Mouse (Mus musculus): ENCODE results near the gene Plekha7. TPM values are rescaled to one million over a fixed set of nuclear protein-coding genes. Genes with fewer than 3 reads are reported as not detected.

Plekha7 gene
- polyA plus RNA-seq, 1 experiment: 3.8 TPM

DNA sequence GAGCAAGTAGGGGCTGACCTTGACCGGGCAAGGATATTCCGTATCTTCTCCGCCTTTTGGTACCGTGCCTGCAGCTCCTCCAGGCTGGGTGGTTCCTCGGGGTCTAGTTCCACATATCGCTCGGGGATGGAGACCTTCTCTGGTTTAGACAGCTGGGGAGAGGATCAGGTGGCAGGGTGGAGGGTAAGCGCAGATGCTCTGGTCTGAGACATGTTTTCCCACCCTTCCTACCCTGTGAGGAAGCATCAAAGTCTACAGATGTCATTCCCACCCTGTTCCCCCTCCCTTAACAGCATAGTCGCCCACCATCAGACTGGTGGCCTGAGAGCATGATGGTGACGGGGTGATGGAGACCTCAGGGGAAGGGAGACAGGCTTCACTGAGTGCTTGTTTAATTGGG, 178.8 kb downstream of the Plekha7 start:
- 90% methylated on average over 10 of the region's 10 CpGs for WGBS

DNA sequence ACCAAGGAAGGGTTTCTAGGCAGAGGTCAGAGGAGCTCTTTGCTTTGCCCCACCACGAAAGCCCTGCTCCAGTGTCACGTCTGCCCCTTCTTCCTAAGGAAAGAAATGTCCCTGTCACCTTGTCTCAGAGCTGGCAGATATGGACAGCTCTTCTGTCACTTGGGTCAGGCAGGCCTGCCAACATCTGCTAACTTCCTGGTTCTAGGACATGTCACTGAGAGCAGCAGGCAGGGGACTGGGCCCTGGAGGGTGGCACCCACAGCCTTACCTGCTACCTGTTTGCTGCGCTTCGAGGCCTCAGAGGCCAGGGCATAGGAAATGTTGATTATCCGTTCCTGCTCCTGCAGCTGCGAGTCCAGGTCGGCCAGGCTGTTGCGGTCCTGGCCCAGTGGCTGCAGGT, 179.9 kb downstream of the Plekha7 start:
- Histone ChIP-seq H3K27ac (ENCODE audit: insufficient read depth, low read length) (no peak overlapping the region), H3K36me3 (ENCODE audit: control insufficient read depth, insufficient read depth, low read length) (no peaks in the 10 kb centered on the region), H3K4me3 (ENCODE audit: extremely low read depth, insufficient read depth, insufficient read length) (no peak overlapping the region), H3K4me1 (ENCODE audit: control insufficient read depth, insufficient read depth, insufficient read length) (no peaks in the 10 kb centered on the region), H3K27me3 (ENCODE audit: control insufficient read depth, insufficient read depth, low read length) (no peaks in the 10 kb centered on the region)
- no peak for DNase-seq (ENCODE audit: low read depth in 1 of 2, low spot score in 2 of 2)
- 89% methylated on average over 8 of the region's 8 CpGs for WGBS
- TF ChIP-seq POLR2A (IDR thresholded peaks at IDR 0.05; ENCODE audit: low read depth, low read length) (no peak), CTCF (IDR thresholded peaks at IDR 0.05; ENCODE audit: extremely low read depth, insufficient read depth, insufficient read length, insufficient replicate concordance) (no peak)

More for the DNA sequence above, 178.8 kb downstream of the Plekha7 start:
- Histone ChIP-seq H3K27ac (ENCODE audit: insufficient read depth, low read length) (no peak overlapping the region), H3K27me3 (ENCODE audit: control insufficient read depth, insufficient read depth, low read length) (no peaks in the 10 kb centered on the region), H3K36me3 (ENCODE audit: control insufficient read depth, insufficient read depth, low read length) (no peaks in the 10 kb centered on the region), H3K4me1 (ENCODE audit: control insufficient read depth, insufficient read depth, insufficient read length) (no peaks in the 10 kb centered on the region), H3K4me3 (ENCODE audit: extremely low read depth, insufficient read depth, insufficient read length) (no peak overlapping the region)
- DNase-seq (ENCODE audit: low read depth in 1 of 2, low spot score in 2 of 2): no peak
- TF ChIP-seq CTCF (IDR thresholded peaks at IDR 0.05; ENCODE audit: extremely low read depth, insufficient read depth, insufficient read length, insufficient replicate concordance): no peak
- no peak for TF ChIP-seq POLR2A (IDR thresholded peaks at IDR 0.05; ENCODE audit: low read depth, low read length)

DNA sequence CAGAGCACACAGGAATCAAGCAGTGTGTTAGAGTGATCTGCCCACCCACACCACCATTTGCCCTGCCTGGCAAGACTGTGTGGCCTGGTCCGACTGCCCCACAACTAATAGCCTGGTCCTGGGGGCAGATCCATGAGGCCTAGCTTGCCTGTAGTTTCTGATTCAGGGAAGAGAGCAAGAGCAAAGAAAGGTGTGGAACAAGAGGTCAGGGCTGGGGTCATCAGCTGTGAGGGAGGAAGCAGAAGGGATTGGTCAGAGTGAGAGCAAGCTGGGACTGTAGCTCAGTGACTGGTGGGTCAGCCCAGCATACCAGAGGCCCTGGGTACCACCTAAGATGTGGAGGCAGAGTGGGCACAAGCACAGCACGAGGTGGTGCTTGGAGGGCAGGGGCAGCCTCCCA, 181.1 kb downstream of the Plekha7 start:
- Histone ChIP-seq H3K27ac (ENCODE audit: insufficient read depth, low read length) (no peak overlapping the region), H3K4me3 (ENCODE audit: extremely low read depth, insufficient read depth, insufficient read length) (no peak overlapping the region), H3K27me3 (ENCODE audit: control insufficient read depth, insufficient read depth, low read length) (no peaks in the 10 kb centered on the region), H3K36me3 (ENCODE audit: control insufficient read depth, insufficient read depth, low read length) (no peaks in the 10 kb centered on the region), H3K4me1 (ENCODE audit: control insufficient read depth, insufficient read depth, insufficient read length) (no peaks in the 10 kb centered on the region)
- WGBS: 73% methylated on average over 2 of the region's 2 CpGs
- DNase-seq (ENCODE audit: low read depth in 1 of 2, low spot score in 2 of 2): no peak
- TF ChIP-seq POLR2A (IDR thresholded peaks at IDR 0.05; ENCODE audit: low read depth, low read length): no peak
- TF ChIP-seq CTCF (IDR thresholded peaks at IDR 0.05; ENCODE audit: extremely low read depth, insufficient read depth, insufficient read length, insufficient replicate concordance): no peak

DNA sequence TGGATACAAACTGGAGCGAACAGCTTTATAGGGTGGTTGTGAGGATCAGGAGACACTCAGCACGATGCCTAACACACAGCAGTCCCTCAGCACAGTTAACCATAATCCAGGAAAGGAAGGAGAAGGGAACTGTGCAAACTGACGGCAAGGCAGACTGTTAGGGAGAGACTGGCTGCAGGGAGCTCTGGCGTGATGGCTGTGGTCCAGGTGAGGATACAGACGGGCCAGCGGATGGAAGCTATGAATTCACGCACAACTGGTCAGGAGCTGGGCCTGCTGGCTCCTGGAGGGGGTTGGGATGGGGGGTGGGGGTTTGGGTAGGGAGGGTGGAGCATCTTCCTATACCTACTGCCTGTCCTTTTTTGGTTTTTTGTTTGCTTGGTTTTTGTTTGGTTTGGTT, 182.5 kb downstream of the Plekha7 start:
- H3K4me1 ChIP-seq (ENCODE audit: control insufficient read depth, insufficient read depth, insufficient read length): no peaks in the 10 kb centered on the region
- no peak overlapping the region for H3K4me3 ChIP-seq (ENCODE audit: extremely low read depth, insufficient read depth, insufficient read length)
- no peaks in the 10 kb centered on the region for H3K27me3 ChIP-seq (ENCODE audit: control insufficient read depth, insufficient read depth, low read length)
- DNase-seq (ENCODE audit: low read depth in 1 of 2, low spot score in 2 of 2): no peak
- WGBS: 91% methylated on average over 7 of the region's 7 CpGs
- TF ChIP-seq POLR2A (IDR thresholded peaks at IDR 0.05; ENCODE audit: low read depth, low read length) (no peak), CTCF (IDR thresholded peaks at IDR 0.05; ENCODE audit: extremely low read depth, insufficient read depth, insufficient read length, insufficient replicate concordance) (no peak)
- H3K36me3 ChIP-seq (ENCODE audit: control insufficient read depth, insufficient read depth, low read length): no peaks in the 10 kb centered on the region
- H3K27ac ChIP-seq (ENCODE audit: insufficient read depth, low read length): no peak overlapping the region

DNA sequence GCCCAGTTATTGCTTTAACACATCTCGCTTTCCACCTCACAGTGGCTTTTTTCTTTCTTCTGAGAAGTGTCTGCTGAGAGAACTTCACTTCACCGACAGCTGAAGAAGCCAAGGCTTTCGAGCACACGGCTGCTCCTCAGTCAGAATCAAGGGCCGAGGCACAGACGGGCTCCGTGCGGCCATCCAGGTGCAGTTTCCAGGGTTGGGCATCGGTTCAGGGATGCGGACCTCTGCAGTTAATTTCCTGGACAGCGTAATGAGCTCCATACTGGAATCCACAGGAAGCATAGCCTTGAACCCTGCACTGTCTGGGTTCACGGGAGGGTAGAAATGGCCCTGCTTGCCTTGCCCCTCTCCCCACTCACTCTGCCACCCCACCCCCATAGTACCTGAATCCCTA, 184.1 kb downstream of the Plekha7 start:
- Histone ChIP-seq H3K27me3 (ENCODE audit: control insufficient read depth, insufficient read depth, low read length) (no peaks in the 10 kb centered on the region), H3K27ac (ENCODE audit: insufficient read depth, low read length) (no peak overlapping the region), H3K4me3 (ENCODE audit: extremely low read depth, insufficient read depth, insufficient read length) (no peak overlapping the region), H3K4me1 (ENCODE audit: control insufficient read depth, insufficient read depth, insufficient read length) (no peaks in the 10 kb centered on the region), H3K36me3 (ENCODE audit: control insufficient read depth, insufficient read depth, low read length) (no peaks in the 10 kb centered on the region)
- DNase-seq (ENCODE audit: low read depth in 1 of 2, low spot score in 2 of 2): no peak
- WGBS: 90% methylated on average over 12 of the region's 12 CpGs
- TF ChIP-seq CTCF (IDR thresholded peaks at IDR 0.05; ENCODE audit: extremely low read depth, insufficient read depth, insufficient read length, insufficient replicate concordance) (no peak), POLR2A (IDR thresholded peaks at IDR 0.05; ENCODE audit: low read depth, low read length) (no peak)

DNA sequence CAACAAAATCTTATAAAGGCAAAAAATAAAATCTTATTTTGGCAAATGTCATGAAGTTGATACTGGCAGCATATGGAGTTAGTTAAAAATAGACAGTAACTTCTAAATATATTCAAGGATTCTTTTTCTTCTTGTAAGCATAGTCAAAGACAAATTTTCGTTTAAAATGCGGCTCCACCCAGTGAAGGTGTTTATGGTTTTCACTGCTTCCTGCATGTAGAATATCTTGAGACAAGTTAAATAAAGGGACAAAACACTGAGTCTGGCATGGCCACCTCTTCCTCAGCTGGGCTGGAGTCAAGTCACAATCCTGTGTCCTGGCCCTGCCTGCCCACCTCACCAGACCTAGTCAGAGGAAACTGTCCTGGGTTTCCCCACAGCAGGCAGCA, 184.6 kb downstream of the Plekha7 start:
- H3K4me3 ChIP-seq (ENCODE audit: extremely low read depth, insufficient read depth, insufficient read length): no peak overlapping the region
- H3K27ac ChIP-seq (ENCODE audit: insufficient read depth, low read length): no peak overlapping the region
- no peaks in the 10 kb centered on the region for H3K36me3 ChIP-seq (ENCODE audit: control insufficient read depth, insufficient read depth, low read length)
- DNase-seq (ENCODE audit: low read depth in 1 of 2, low spot score in 2 of 2): no peak
- TF ChIP-seq POLR2A (IDR thresholded peaks at IDR 0.05; ENCODE audit: low read depth, low read length) (no peak), CTCF (IDR thresholded peaks at IDR 0.05; ENCODE audit: extremely low read depth, insufficient read depth, insufficient read length, insufficient replicate concordance) (no peak)
- no peaks in the 10 kb centered on the region for H3K4me1 ChIP-seq (ENCODE audit: control insufficient read depth, insufficient read depth, insufficient read length)
- 74% methylated on average over 2 of the region's 2 CpGs for WGBS
- H3K27me3 ChIP-seq (ENCODE audit: control insufficient read depth, insufficient read depth, low read length): no peaks in the 10 kb centered on the region

DNA sequence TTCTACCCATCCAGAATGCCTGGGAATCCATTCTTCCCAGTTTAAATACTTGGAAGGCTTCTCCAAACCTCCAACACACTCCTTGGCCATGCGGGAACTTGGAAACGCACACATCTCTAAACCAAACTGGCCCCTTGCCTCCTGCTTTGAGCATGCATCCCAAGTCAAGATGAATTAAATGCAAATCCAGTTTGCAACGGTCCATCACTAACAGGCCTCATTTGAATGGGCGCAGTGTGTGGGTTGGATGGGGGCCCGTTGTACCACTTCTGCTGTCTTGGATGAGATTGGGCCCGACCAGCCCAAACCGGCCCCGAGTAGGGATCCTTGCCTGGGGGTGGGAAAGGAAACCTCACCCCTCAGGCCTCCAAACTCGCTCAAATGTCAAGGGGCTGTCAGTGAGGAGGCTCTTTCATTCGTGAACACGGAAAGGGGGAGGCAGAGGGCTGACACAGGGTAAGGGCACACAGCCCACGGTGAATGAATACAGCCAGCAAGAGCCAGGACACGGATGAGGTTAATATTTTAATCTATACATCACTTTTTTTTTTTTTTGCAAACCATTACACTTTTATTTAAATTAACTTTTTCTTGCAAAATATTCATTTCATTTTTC, 185.1 kb downstream of the Plekha7 start:
- no peak for TF ChIP-seq POLR2A (IDR thresholded peaks at IDR 0.05; ENCODE audit: low read depth, low read length)
- no peak for TF ChIP-seq CTCF (IDR thresholded peaks at IDR 0.05; ENCODE audit: extremely low read depth, insufficient read depth, insufficient read length, insufficient replicate concordance)
- no peaks in the 10 kb centered on the region for H3K27me3 ChIP-seq (ENCODE audit: control insufficient read depth, insufficient read depth, low read length)
- no peak overlapping the region for H3K4me3 ChIP-seq (ENCODE audit: extremely low read depth, insufficient read depth, insufficient read length)
- no peaks in the 10 kb centered on the region for H3K4me1 ChIP-seq (ENCODE audit: control insufficient read depth, insufficient read depth, insufficient read length)
- no peaks in the 10 kb centered on the region for H3K36me3 ChIP-seq (ENCODE audit: control insufficient read depth, insufficient read depth, low read length)
- WGBS: 88% methylated on average over 13 of the region's 13 CpGs
- no peak overlapping the region for H3K27ac ChIP-seq (ENCODE audit: insufficient read depth, low read length)
- no peak for DNase-seq (ENCODE audit: low read depth in 1 of 2, low spot score in 2 of 2)
